Mouse (Mus musculus): ENCODE data around the gene Gpr84. TPM values are rescaled to one million over a fixed set of nuclear protein-coding genes. Genes with fewer than 3 reads are reported as not detected.
A peak's percentile ranks its signal among the peaks of the same experiment; 100 is the strongest.

Gene Gpr84
- total and polyA plus RNA-seq, 2 experiments from 2014 or later = 0.29 to 0.33 TPM

GRCm38 (mm10) chr15:103343008-103343407 is 32.6 kb upstream of the Gpr84 start:
- H3K4me1 ChIP-seq (ENCODE audit: insufficient read depth) = no peaks in the 10 kb centered on the region
- no peaks in the 10 kb centered on the region for H3K36me3 ChIP-seq (ENCODE audit: insufficient read depth)
- 66% methylated on average over 3 of the region's 3 CpGs for WGBS
- no peak for TF ChIP-seq CTCF (IDR thresholded peaks at IDR 0.05; ENCODE audit: low read depth)
- H3K27me3 ChIP-seq (ENCODE audit: insufficient read depth, low read length) = no peaks in the 10 kb centered on the region; the same call in 1 of the 2 replicates
- no peak overlapping the region for H3K4me3 ChIP-seq (ENCODE audit: low read depth, low read length)
- H3K9ac ChIP-seq = no peak overlapping the region
- H3K27ac ChIP-seq (ENCODE audit: low read depth, low read length) = no peak overlapping the region
- no peak for ATAC-seq
- H3K9me3 ChIP-seq (ENCODE audit: low read length) = no peaks in the 10 kb centered on the region
- H3K4me2 ChIP-seq (ENCODE audit: low read depth) = no peak overlapping the region
- DNase-seq = no peak

- no peak overlapping the region for H3K4me3 ChIP-seq (ENCODE audit: low read depth, low read length)
- no peaks in the 10 kb centered on the region for H3K36me3 ChIP-seq (ENCODE audit: insufficient read depth)
- H3K9ac ChIP-seq = no peak overlapping the region
- no peaks in the 10 kb centered on the region for H3K9me3 ChIP-seq (ENCODE audit: low read length)
- 15% methylated on average over 4 of the region's 4 CpGs for WGBS
- DNase-seq (peak; percentile 92), ATAC-seq (peak; percentile 25; the same call in 1 of the 2 replicates)
- no peak overlapping the region for H3K4me2 ChIP-seq (ENCODE audit: low read depth)
- TF ChIP-seq CTCF (IDR thresholded peaks at IDR 0.05; ENCODE audit: low read depth) = peak; percentile 88
- H3K27me3 ChIP-seq (ENCODE audit: insufficient read depth, low read length) = no peaks in the 10 kb centered on the region; the same call in 1 of the 2 replicates
- no peak overlapping the region for H3K27ac ChIP-seq (ENCODE audit: low read depth, low read length)
- no peaks in the 10 kb centered on the region for H3K4me1 ChIP-seq (ENCODE audit: insufficient read depth)
These were observed 32.0 kb upstream of the Gpr84 start for GRCm38 (mm10) chr15:103342415-103342814.

- Histone ChIP-seq H3K27ac (ENCODE audit: low read depth, low read length) (no peak overlapping the region), H3K4me3 (ENCODE audit: low read depth, low read length) (no peak overlapping the region), H3K36me3 (ENCODE audit: insufficient read depth) (no peaks in the 10 kb centered on the region), H3K9me3 (ENCODE audit: low read length) (no peaks in the 10 kb centered on the region), H3K4me1 (ENCODE audit: insufficient read depth) (no peaks in the 10 kb centered on the region), H3K4me2 (ENCODE audit: low read depth) (no peak overlapping the region), H3K9ac (no peak overlapping the region), H3K27me3 (ENCODE audit: insufficient read depth, low read length) (no peaks in the 10 kb centered on the region; the same call in 1 of the 2 replicates)
- ATAC-seq (no peak), DNase-seq (no peak)
- TF ChIP-seq CTCF (IDR thresholded peaks at IDR 0.05; ENCODE audit: low read depth) = no peak
- 48% methylated on average over 8 of the region's 8 CpGs for WGBS
These were observed 31.1 kb upstream of the Gpr84 start for GRCm38 (mm10) chr15:103341547-103341946.

GRCm38 (mm10) chr15:103340786-103341185 is 30.4 kb upstream of the Gpr84 start:
- Histone ChIP-seq H3K36me3 (ENCODE audit: insufficient read depth) (no peaks in the 10 kb centered on the region), H3K9ac (peak overlapping the region; percentile 75; the same call in 1 of the 2 replicates), H3K27ac (ENCODE audit: low read depth, low read length) (0 out of 2 replicates have a peak overlapping the region, but pooled peaks have one; percentile 3), H3K4me3 (ENCODE audit: low read depth, low read length) (peak overlapping the region; percentile 72; the same call in 1 of the 2 replicates), H3K9me3 (ENCODE audit: low read length) (no peaks in the 10 kb centered on the region), H3K4me1 (ENCODE audit: insufficient read depth) (no peaks in the 10 kb centered on the region), H3K4me2 (ENCODE audit: low read depth) (peak overlapping the region; percentile 83), H3K27me3 (ENCODE audit: insufficient read depth, low read length) (no peaks in the 10 kb centered on the region; the same call in 1 of the 2 replicates)
- DNase-seq (peak; percentile 29), ATAC-seq (peak; percentile 23; the same call in 1 of the 2 replicates)
- TF ChIP-seq CTCF (IDR thresholded peaks at IDR 0.05; ENCODE audit: low read depth) = no peak
- WGBS = 32% methylated on average over 4 of the region's 4 CpGs

- Histone ChIP-seq H3K9me3 (ENCODE audit: low read length) (no peaks in the 10 kb centered on the region), H3K27me3 (ENCODE audit: insufficient read depth, low read length) (no peaks in the 10 kb centered on the region; the same call in 1 of the 2 replicates), H3K4me2 (ENCODE audit: low read depth) (peak within 1 kb of the TSS; percentile 83), H3K9ac (peak within 1 kb of the TSS; percentile 75), H3K4me1 (ENCODE audit: insufficient read depth) (no peaks in the 10 kb centered on the region), H3K4me3 (ENCODE audit: low read depth, low read length) (peak within 1 kb of the TSS; percentile 72), H3K27ac (ENCODE audit: low read depth, low read length) (0 out of 2 replicates have a peak within 1 kb of the TSS, but pooled peaks have one; percentile 3), H3K36me3 (ENCODE audit: insufficient read depth) (no peaks in the 10 kb centered on the region)
- TF ChIP-seq CTCF (IDR thresholded peaks at IDR 0.05; ENCODE audit: low read depth) = peak; percentile 44
- ATAC-seq (peak; percentile 71), DNase-seq (peak; percentile 74)
- WGBS = 1% methylated on average over 26 of the region's 26 CpGs
These were observed 29.5 kb upstream of the Gpr84 start, which contains the start of gene Zfp385a for GRCm38 (mm10) chr15:103339961-103340337. Gene Zfp385a (minus strand): TSS chr15:103340093.

GRCm38 (mm10) chr15:103339166-103339960 is 29.0 kb upstream of the Gpr84 start:
- no peak overlapping the region for H3K27ac ChIP-seq (ENCODE audit: low read depth, low read length)
- peak; percentile 23 for ATAC-seq
- peak overlapping the region; percentile 83 for H3K4me2 ChIP-seq (ENCODE audit: low read depth)
- no peak for DNase-seq
- no peaks in the 10 kb centered on the region for H3K4me1 ChIP-seq (ENCODE audit: insufficient read depth)
- TF ChIP-seq CTCF (IDR thresholded peaks at IDR 0.05; ENCODE audit: low read depth) = no peak
- H3K27me3 ChIP-seq (ENCODE audit: insufficient read depth, low read length) = no peaks in the 10 kb centered on the region; the same call in 1 of the 2 replicates
- H3K9me3 ChIP-seq (ENCODE audit: low read length) = no peaks in the 10 kb centered on the region
- peak overlapping the region; percentile 75 for H3K9ac ChIP-seq
- 10% methylated on average over 25 of the region's 31 CpGs for WGBS
- H3K4me3 ChIP-seq (ENCODE audit: low read depth, low read length) = peak overlapping the region; percentile 72
- no peaks in the 10 kb centered on the region for H3K36me3 ChIP-seq (ENCODE audit: insufficient read depth)

- Histone ChIP-seq H3K4me1 (ENCODE audit: insufficient read depth) (no peaks in the 10 kb centered on the region), H3K4me2 (ENCODE audit: low read depth) (peak overlapping the region; percentile 83), H3K9me3 (ENCODE audit: low read length) (no peaks in the 10 kb centered on the region), H3K9ac (peak overlapping the region; percentile 75), H3K27me3 (ENCODE audit: insufficient read depth, low read length) (no peaks in the 10 kb centered on the region; the same call in 1 of the 2 replicates), H3K36me3 (ENCODE audit: insufficient read depth) (no peaks in the 10 kb centered on the region), H3K4me3 (ENCODE audit: low read depth, low read length) (peak overlapping the region; percentile 72), H3K27ac (ENCODE audit: low read depth, low read length) (no peak overlapping the region)
- no peak for TF ChIP-seq CTCF (IDR thresholded peaks at IDR 0.05; ENCODE audit: low read depth)
- 45% methylated on average over 4 of the region's 4 CpGs for WGBS
- ATAC-seq = no peak
- no peak for DNase-seq
These were observed 28.4 kb upstream of the Gpr84 start for GRCm38 (mm10) chr15:103338829-103339165.

All from forebrain, postnatal 0 days (tissue).